Mouse (Mus musculus) 3134 (cell line): ENCODE measurements around the gene Fgf13.

Experiments
- DNase-seq: peaks from one replicate; pipeline ENCODE4 v3.0.0-alpha.2; 2011; ENCODE audit warnings: low spot score; ENCODE audit not compliant: insufficient read length; ENCODE audit errors: extremely low read depth

Fgf13 gene

GRCm38 (mm10) chrX:59567695-59568431 is at the start of gene Fgf13:
Fgf13 (minus strand) TSS chrX:59568071.
- DNase-seq: no peak

GRCm38 (mm10) chrX:59606535-59606934 is 38.7 kb upstream of the Fgf13 start:
- no peak for DNase-seq

- no peak for DNase-seq
Observed at GRCm38 (mm10) chrX:59589050-59589449, 21.2 kb upstream of the Fgf13 start.

GRCm38 (mm10) chrX:59585508-59586186 is 17.8 kb upstream of the Fgf13 start:
- DNase-seq: no peak

- DNase-seq: no peak
Observed at GRCm38 (mm10) chrX:59584034-59584433, 16.2 kb upstream of the Fgf13 start.

- peak; percentile 4 for DNase-seq
Observed at GRCm38 (mm10) chrX:59566826-59567694, 811 bp downstream of the Fgf13 start.

GRCm38 (mm10) chrX:59566017-59566679 is 1.7 kb downstream of the Fgf13 start:
- no peak for DNase-seq

- no peak for DNase-seq
Observed at GRCm38 (mm10) chrX:59547931-59548330, 19.9 kb downstream of the Fgf13 start.

- no peak for DNase-seq
Observed at GRCm38 (mm10) chrX:59508273-59508672, 59.6 kb downstream of the Fgf13 start.

- no peak for DNase-seq
Observed at GRCm38 (mm10) chrX:59493388-59493787, 74.5 kb downstream of the Fgf13 start.

GRCm38 (mm10) chrX:59485426-59485825 is 82.4 kb downstream of the Fgf13 start:
- no peak for DNase-seq

GRCm38 (mm10) chrX:59402596-59403285 is 165.1 kb downstream of the Fgf13 start:
- no peak for DNase-seq

GRCm38 (mm10) chrX:59290916-59291411 is 276.9 kb downstream of the Fgf13 start:
- no peak for DNase-seq

- no peak for DNase-seq
Observed at GRCm38 (mm10) chrX:59251576-59251975, 316.3 kb downstream of the Fgf13 start.

- DNase-seq: no peak
Observed at GRCm38 (mm10) chrX:59243752-59244151, 324.1 kb downstream of the Fgf13 start.

- DNase-seq: no peak
Observed at GRCm38 (mm10) chrX:59243176-59243575, 324.7 kb downstream of the Fgf13 start.

- DNase-seq: no peak
Observed at GRCm38 (mm10) chrX:59241460-59241747, 326.5 kb downstream of the Fgf13 start.

GRCm38 (mm10) chrX:59240683-59241459 is 327.0 kb downstream of the Fgf13 start:
- DNase-seq: no peak

- DNase-seq: no peak
Observed at GRCm38 (mm10) chrX:59220675-59221074, 347.2 kb downstream of the Fgf13 start.
